Mouse (Mus musculus): ENCODE results near the gene Cops6. TPM values are rescaled to one million over a fixed set of nuclear protein-coding genes. Genes with fewer than 3 reads are reported as not detected.

The Cops6 gene
- 86.6 TPM for polyA plus RNA-seq (2014; fragmentation: Illumina TruSeq; extraction: RNeasy Lipid Tissue Mini Kit (QIAGEN cat#74804); ENCODE audit: insufficient read depth, low read depth, low replicate concordance)

DNA sequence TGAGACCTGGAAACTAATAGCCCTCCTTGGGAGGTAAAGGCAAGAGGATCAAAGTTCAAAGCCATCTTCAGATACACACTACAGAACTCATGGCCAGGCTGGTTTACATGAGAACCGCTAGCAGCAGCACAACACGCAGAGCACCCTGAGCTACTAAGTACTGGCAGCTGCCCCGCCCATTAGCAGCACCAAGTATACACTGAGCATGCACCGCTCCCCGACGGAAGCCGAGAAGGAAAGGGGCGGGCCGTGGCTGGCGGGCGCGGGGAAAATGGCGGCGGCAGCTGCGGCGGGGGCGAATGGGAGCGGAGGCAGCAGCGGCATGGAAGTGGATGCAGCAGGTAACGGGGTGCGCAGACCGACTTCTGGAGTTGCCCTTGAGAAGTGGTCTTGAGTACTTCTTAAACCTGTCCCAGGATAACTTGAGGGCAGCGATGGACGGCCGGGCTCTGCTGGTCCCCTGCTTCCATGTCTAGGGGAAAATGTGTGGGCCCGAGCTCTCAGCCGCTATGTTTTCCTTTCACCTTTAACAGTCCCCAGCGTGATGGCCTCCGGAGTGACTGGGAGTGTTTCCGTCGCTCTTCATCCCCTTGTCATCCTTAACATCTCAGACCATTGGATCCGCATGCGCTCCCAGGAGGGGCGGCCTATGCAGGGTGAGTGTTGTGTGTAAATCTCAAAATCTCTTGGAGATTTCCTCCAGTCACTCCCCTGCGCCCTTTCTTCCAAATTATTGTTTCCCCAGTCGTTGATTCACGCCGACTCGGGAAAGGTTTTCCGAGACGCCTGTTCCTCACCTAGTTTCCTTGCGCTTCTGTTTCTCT is at the start of gene Cops6:
Gene Cops6, plus strand, starts transcription at position 230 of the 824 bp plus-strand sequence.

DNA sequence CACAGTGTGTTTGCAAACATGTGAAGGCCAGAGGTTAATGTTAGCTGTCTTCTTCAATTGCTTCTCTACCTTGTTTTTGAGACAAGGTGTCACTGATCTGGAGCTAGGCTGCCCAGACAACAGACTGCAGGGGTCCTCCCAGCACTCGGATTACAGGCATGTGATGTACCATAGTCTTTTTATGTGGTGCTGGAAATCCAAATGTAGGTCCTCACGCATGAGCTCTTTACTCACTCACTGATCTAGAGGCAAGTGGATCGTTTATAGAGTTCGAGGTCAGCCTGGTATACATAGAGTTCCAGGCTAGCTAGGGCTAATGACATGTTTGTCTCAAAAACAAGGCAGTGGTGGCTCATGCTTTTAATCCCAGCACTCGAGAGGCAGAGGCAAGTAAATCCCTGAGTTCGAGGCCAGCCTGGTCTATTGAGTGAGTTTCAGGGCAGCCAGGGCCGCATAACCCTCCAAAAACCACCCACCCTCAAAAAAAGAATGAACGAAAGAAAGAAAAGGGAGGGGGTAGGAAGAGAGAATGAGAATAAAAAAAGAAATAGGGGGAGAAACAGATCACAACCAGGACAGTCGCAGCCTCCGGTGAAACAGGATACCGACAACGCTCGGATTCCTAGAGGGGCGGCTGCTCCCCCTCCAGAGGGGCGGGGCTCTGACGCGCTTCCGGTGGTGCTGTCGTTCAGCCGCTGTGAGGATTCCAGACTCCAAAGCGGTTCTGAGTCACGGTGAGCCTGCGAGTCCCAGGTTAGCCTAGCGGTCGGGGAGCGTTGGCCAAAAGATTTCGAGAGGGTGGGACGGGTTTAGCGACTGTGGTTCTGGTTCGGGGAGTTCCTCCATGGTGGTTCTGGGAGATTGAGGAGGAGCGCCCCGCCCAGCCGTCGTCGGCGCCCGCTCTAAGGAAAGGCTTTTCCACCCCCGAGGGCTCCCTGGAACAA is 44.3 kb upstream of the Cops6 start, which contains the start of gene Zscan21:
Gene Zscan21, plus strand, starts transcription at position 649 of the 944 bp plus-strand sequence.

GRCm38 (mm10) chr5:138155443-138155976 is 5.4 kb upstream of the Cops6 start, which contains the start of gene Zfp113:
Zfp113 (minus strand) TSS chr5:138155744.

GRCm38 (mm10) chr5:138171695-138172491 is 11.0 kb downstream of the Cops6 start, which contains the start of the genes Ap4m1 and Mcm7:
Ap4m1 (plus strand) TSS chr5:138172002.
Mcm7 (minus strand) TSS chr5:138172422.

GRCm38 (mm10) chr5:138186950-138187638 is 26.2 kb downstream of the Cops6 start, which contains the start of the genes Taf6 and Cnpy4:
Taf6 (minus strand) TSS chr5:138187451.
Cnpy4 (plus strand) TSS chr5:138187485.

GRCm38 (mm10) chr5:138193771-138194727 is 33.2 kb downstream of the Cops6 start, which contains the start of gene Mblac1:
Mblac1 (plus strand) TSS chr5:138194314.

Other genes starting within 250 kb of the Cops6 start
- gene Cyp3a13, start 239.5 kb upstream of the Cops6 start, polyA plus RNA-seq (2014; fragmentation: Illumina TruSeq; extraction: RNeasy Lipid Tissue Mini Kit (QIAGEN cat#74804); ENCODE audit: insufficient read depth, low read depth, low replicate concordance), result 2.5 TPM
- not detected for gene Gjc3, start 198.0 kb upstream of the Cops6 start, polyA plus RNA-seq (2014; fragmentation: Illumina TruSeq; extraction: RNeasy Lipid Tissue Mini Kit (QIAGEN cat#74804); ENCODE audit: insufficient read depth, low read depth, low replicate concordance)
- 6.2 TPM for gene Azgp1, start 179.6 kb upstream of the Cops6 start, polyA plus RNA-seq (2014; fragmentation: Illumina TruSeq; extraction: RNeasy Lipid Tissue Mini Kit (QIAGEN cat#74804); ENCODE audit: insufficient read depth, low read depth, low replicate concordance)
- gene Smok3a, start 139.8 kb upstream of the Cops6 start, polyA plus RNA-seq (2014; fragmentation: Illumina TruSeq; extraction: RNeasy Lipid Tissue Mini Kit (QIAGEN cat#74804); ENCODE audit: insufficient read depth, low read depth, low replicate concordance), result not detected
- not detected for gene Smok3b, start 139.6 kb upstream of the Cops6 start, polyA plus RNA-seq (2014; fragmentation: Illumina TruSeq; extraction: RNeasy Lipid Tissue Mini Kit (QIAGEN cat#74804); ENCODE audit: insufficient read depth, low read depth, low replicate concordance)
- gene Smok3c, start 107.9 kb upstream of the Cops6 start, polyA plus RNA-seq (2014; fragmentation: Illumina TruSeq; extraction: RNeasy Lipid Tissue Mini Kit (QIAGEN cat#74804); ENCODE audit: insufficient read depth, low read depth, low replicate concordance), result not detected
- gene Zkscan1, start 76.0 kb upstream of the Cops6 start, polyA plus RNA-seq (2014; fragmentation: Illumina TruSeq; extraction: RNeasy Lipid Tissue Mini Kit (QIAGEN cat#74804); ENCODE audit: insufficient read depth, low read depth, low replicate concordance), result 5.0 TPM
- gene Zscan21, start 44.2 kb upstream of the Cops6 start, polyA plus RNA-seq (2014; fragmentation: Illumina TruSeq; extraction: RNeasy Lipid Tissue Mini Kit (QIAGEN cat#74804); ENCODE audit: insufficient read depth, low read depth, low replicate concordance), result 15.8 TPM
- 2.2 TPM for gene Zfp113, start 5.3 kb upstream of the Cops6 start, polyA plus RNA-seq (2014; fragmentation: Illumina TruSeq; extraction: RNeasy Lipid Tissue Mini Kit (QIAGEN cat#74804); ENCODE audit: insufficient read depth, low read depth, low replicate concordance)
- 9.1 TPM for gene Ap4m1, start 10.9 kb downstream of the Cops6 start, polyA plus RNA-seq (2014; fragmentation: Illumina TruSeq; extraction: RNeasy Lipid Tissue Mini Kit (QIAGEN cat#74804); ENCODE audit: insufficient read depth, low read depth, low replicate concordance)
- 18.9 TPM for gene Mcm7, start 11.4 kb downstream of the Cops6 start, polyA plus RNA-seq (2014; fragmentation: Illumina TruSeq; extraction: RNeasy Lipid Tissue Mini Kit (QIAGEN cat#74804); ENCODE audit: insufficient read depth, low read depth, low replicate concordance)
- 17.3 TPM for gene Taf6, start 26.4 kb downstream of the Cops6 start, polyA plus RNA-seq (2014; fragmentation: Illumina TruSeq; extraction: RNeasy Lipid Tissue Mini Kit (QIAGEN cat#74804); ENCODE audit: insufficient read depth, low read depth, low replicate concordance)
- 16.2 TPM for gene Cnpy4, start 26.4 kb downstream of the Cops6 start, polyA plus RNA-seq (2014; fragmentation: Illumina TruSeq; extraction: RNeasy Lipid Tissue Mini Kit (QIAGEN cat#74804); ENCODE audit: insufficient read depth, low read depth, low replicate concordance)
- gene Mblac1, start 33.2 kb downstream of the Cops6 start, polyA plus RNA-seq (2014; fragmentation: Illumina TruSeq; extraction: RNeasy Lipid Tissue Mini Kit (QIAGEN cat#74804); ENCODE audit: insufficient read depth, low read depth, low replicate concordance), result 3.5 TPM
- 0.40 TPM for gene Nxpe5, start 64.8 kb downstream of the Cops6 start, polyA plus RNA-seq (2014; fragmentation: Illumina TruSeq; extraction: RNeasy Lipid Tissue Mini Kit (QIAGEN cat#74804); ENCODE audit: insufficient read depth, low read depth, low replicate concordance)
- gene Lamtor4, start 94.4 kb downstream of the Cops6 start, polyA plus RNA-seq (2014; fragmentation: Illumina TruSeq; extraction: RNeasy Lipid Tissue Mini Kit (QIAGEN cat#74804); ENCODE audit: insufficient read depth, low read depth, low replicate concordance), result 84.6 TPM
- 12.5 TPM for gene BC037034, start 103.0 kb downstream of the Cops6 start, polyA plus RNA-seq (2014; fragmentation: Illumina TruSeq; extraction: RNeasy Lipid Tissue Mini Kit (QIAGEN cat#74804); ENCODE audit: insufficient read depth, low read depth, low replicate concordance)
- 0.70 TPM for gene Gal3st4, start 111.8 kb downstream of the Cops6 start, polyA plus RNA-seq (2014; fragmentation: Illumina TruSeq; extraction: RNeasy Lipid Tissue Mini Kit (QIAGEN cat#74804); ENCODE audit: insufficient read depth, low read depth, low replicate concordance)
- not detected for gene Gm43720, start 118.9 kb downstream of the Cops6 start, polyA plus RNA-seq (2014; fragmentation: Illumina TruSeq; extraction: RNeasy Lipid Tissue Mini Kit (QIAGEN cat#74804); ENCODE audit: insufficient read depth, low read depth, low replicate concordance)
- gene Gpc2, start 118.9 kb downstream of the Cops6 start, polyA plus RNA-seq (2014; fragmentation: Illumina TruSeq; extraction: RNeasy Lipid Tissue Mini Kit (QIAGEN cat#74804); ENCODE audit: insufficient read depth, low read depth, low replicate concordance), result 0.81 TPM
- not detected for gene Stag3, start 119.2 kb downstream of the Cops6 start, polyA plus RNA-seq (2014; fragmentation: Illumina TruSeq; extraction: RNeasy Lipid Tissue Mini Kit (QIAGEN cat#74804); ENCODE audit: insufficient read depth, low read depth, low replicate concordance)
- 0.23 TPM for gene Pvrig, start 180.9 kb downstream of the Cops6 start, polyA plus RNA-seq (2014; fragmentation: Illumina TruSeq; extraction: RNeasy Lipid Tissue Mini Kit (QIAGEN cat#74804); ENCODE audit: insufficient read depth, low read depth, low replicate concordance)